ENCODE assay signal across 18 mouse cellular contexts in genomic region chr14:39191946-39192345, GRCm38 (mm10).
DNase-seq lines count a peak whose midpoint lies in the region; ATAC-seq and TF ChIP-seq lines count a peak whose summit lies in the region.
"Had no signal": no experiment of that assay in that cellular context is flagged by ENCODE, and none has a peak within 500 bp of the region (broad histone marks: within the 10 kb centered on the region; RNA-seq: fewer than 3 reads in every experiment).

No protein-coding gene starts in this region.

- peak; percentile 19 for DNase-seq in cerebellum, adult 9-10 months
- no peak for DNase-seq in cerebellum, adult 11 months
- peak; percentile 24 for DNase-seq in gastrocnemius, adult 2 months
- no peak for DNase-seq in gastrocnemius, postnatal 10 days
- DNase-seq in 3T3-L1 (ENCODE audit: low read depth, low spot score): peak; percentile 78
- DNase-seq in brain, adult 2 months (ENCODE audit: low read depth, low spot score): peak; percentile 53
- no peak for DNase-seq in ovary, postnatal 36 days (ENCODE audit: low spot score)
- DNase-seq: B cell, adult 2 months; kidney, postnatal 4 days; lung, embryonic 14.5 days; midbrain, embryonic 14.5 days; thymus, postnatal 36 days had no signal

- ATAC-seq in monocyte, adult 5-6 weeks (replicated peaks; ENCODE audit: insufficient number of reproducible peaks, low FRiP score, low TSS enrichment, poor library complexity, severe bottlenecking): no peak
- ATAC-seq: intestine, embryonic 16.5 days had no signal

- no peak for TF ChIP-seq CTCF in gastrocnemius, adult 2 months (IDR thresholded peaks at IDR 0.05)

- H3K27ac ChIP-seq in gastrocnemius, adult 2 months: no peak overlapping the region
- H3K27ac ChIP-seq: heart, embryonic 13.5 days; hindbrain, embryonic 12.5 days; limb, embryonic 12.5 days; neural tube, embryonic 12.5 days had no signal

- no peak overlapping the region for H3K4me3 ChIP-seq in gastrocnemius, adult 2 months
- H3K4me3 ChIP-seq: heart, embryonic 13.5 days; hindbrain, embryonic 12.5 days; limb, embryonic 12.5 days; neural tube, embryonic 12.5 days had no signal

- intact Hi-C loops in gastrocnemius, adult 2 months (cut with DNase I): no loop called here

Comparison
In these comparisons a context has a peak if more than half of its experiments do, and no peak if none do; other contexts are left out.
1. DNase-seq: peak in cerebellum, adult 9-10 months (single experiment), gastrocnemius, adult 2 months (single experiment), 3T3-L1 (single experiment) and brain, adult 2 months (single experiment); none in cerebellum, adult 11 months (single experiment), gastrocnemius, postnatal 10 days (single experiment) and ovary, postnatal 36 days (single experiment).